Mouse (Mus musculus) ES-Bruce4 (cell line): ENCODE measurements at regions not wholly inside any gene's neighbourhood (a gene's known extent, or its start where the extent isn't known, plus 50 kb on each side); places are given as distances from the start of the nearest gene placed in this dataset.

Source experiments
- CTCF ChIP-seq: IDR thresholded peaks from one replicate; pipeline ENCODE4 v1.8.1; 2011; ENCODE audit warnings: low read depth, low read length
- EP300 ChIP-seq: IDR thresholded peaks from 2 replicates; pipeline ENCODE4 v1.6.1; 2011; ENCODE audit warnings: low read depth, low read length; ENCODE audit not compliant: insufficient read depth
- POLR2A ChIP-seq: IDR thresholded peaks from one replicate; pipeline ENCODE4 v1.8.1; 2011; ENCODE audit warnings: low read length; ENCODE audit not compliant: insufficient read depth

DNA sequence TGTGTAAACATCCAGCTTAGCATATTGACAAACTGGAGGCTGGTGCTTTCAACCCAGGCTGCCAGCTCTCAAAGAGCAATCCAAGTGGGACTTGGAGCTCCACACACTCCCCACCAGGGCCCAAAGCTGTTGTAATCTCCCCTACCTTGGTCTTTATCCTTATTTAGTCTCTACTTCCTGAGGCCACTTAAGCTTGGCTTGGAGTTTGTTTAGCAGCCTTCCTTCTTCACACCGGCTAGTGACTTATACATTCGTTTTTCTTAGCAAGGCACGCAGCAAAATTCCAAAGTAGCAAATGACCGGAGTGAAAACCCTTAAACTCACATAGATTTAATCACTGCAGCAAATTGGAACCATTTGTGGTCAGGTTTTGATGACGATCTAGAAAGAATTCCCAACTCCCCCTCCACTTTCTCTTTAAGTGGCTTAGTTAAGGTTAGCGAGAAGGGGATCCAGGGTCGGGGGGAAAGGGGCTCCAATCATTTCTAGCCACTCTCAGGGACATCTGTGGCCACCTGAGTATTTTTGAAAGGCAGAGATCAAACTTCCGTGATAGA is 124.2 kb upstream of the Irx3 start:
- TF ChIP-seq CTCF = no peak
- no peak for TF ChIP-seq POLR2A
- TF ChIP-seq EP300 = no peak
